Mouse (Mus musculus): Measurements from ENCODE around the gene BC049762. TPM values are rescaled to one million over a fixed set of nuclear protein-coding genes. Genes with fewer than 3 reads are reported as not detected.

Gene BC049762
- polyA plus RNA-seq, 1 experiment from 2014 or later = 0.48 TPM

DNA sequence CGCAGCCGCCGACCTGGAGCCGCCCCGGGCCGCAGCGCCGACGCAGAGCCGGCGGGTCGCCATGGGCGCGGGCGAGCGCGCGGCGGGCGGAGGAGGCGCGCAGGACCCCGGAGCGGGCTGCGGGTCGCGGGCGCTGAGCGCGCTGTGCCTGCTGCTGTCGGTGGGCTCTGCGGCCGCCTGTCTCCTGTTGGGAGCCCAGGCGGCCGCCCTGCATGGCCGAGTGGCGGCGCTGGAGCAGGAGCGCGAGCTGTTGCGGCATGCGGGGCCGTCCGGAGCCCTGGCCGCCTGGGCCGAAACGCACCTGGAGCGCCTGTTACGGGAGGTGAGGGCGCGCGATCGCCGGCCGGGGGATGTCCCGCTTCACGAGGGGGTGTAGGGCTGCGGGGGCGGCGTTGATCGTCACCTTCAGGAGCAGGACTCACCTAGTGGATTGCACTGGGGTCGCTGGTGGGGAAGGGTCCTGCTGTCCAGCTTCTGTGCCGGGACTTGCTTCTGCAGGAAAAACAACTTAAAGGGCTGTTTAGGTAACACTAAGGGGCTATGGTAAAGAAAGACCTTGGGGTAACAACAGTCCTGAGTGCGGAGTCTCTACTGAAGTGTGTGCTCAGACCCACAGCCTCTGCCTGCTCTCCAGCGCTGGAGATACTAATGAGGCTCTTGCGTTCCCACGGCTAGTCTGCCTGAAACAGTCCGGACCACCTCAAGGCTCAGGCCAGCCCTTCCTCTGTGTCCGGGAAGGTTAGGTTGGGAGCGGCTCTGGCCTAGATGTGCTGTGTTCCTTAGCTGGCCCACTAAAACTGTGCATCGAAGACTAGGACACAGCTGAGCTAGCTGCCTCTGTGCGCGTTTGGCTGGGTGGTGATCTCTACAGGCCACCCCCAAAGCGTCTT lies 27.5 kb upstream of the BC049762 start:
- peak overlapping the region; percentile 61 for H3K4me3 ChIP-seq (ENCODE audit: low read depth, low read length)
- H3K4me1 ChIP-seq (ENCODE audit: control insufficient read depth, insufficient read depth, low read length) = peaks cover 9% of the 10 kb centered on the region; the same call in 1 of the 2 replicates

DNA sequence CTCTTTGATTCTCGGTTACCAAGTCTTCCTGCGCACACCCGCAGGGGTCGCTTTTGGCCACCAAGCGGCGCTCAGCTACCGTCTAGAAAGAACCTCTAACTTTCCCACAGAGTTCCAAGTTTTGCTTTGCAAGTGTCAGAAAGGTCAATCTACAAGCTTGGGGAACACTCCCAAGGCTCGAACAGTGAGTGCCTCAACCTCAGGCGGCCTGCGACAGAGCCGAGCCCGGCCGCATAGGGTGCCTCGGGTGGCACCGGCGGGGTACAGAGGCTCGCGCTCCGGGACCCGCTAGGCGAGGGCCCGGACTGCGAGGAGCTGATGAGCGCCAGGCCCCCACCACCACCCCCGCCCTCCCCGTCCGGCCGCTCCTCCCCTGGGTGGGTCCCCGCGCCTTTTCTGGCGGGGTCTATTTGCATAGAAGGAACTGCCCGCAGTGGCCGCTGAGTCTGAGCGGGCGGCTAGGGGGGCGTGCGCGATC lies 26.8 kb upstream of the BC049762 start, which contains the start of gene Col23a1:
Gene Col23a1, plus strand, starts transcription at position 357 of the 478 bp plus-strand sequence.
- Histone ChIP-seq H3K27me3 (ENCODE audit: control insufficient read depth, insufficient read depth, low read length) (no peaks in the 10 kb centered on the region), H3K9ac (replicated peaks; ENCODE audit: low read depth, low read length) (peak within 1 kb of the TSS; percentile 68), H3K36me3 (ENCODE audit: control insufficient read depth, insufficient read depth, low read length) (0 out of 2 replicates have a peak, but pooled peaks cover 4% of the 10 kb centered on the region), H3K4me3 (ENCODE audit: low read depth, low read length) (peak within 1 kb of the TSS; percentile 61), H3K9me3 (ENCODE audit: control insufficient read depth, low read depth, low read length) (no peaks in the 10 kb centered on the region), H3K4me2 (replicated peaks; ENCODE audit: low read depth, low read length) (peak within 1 kb of the TSS; percentile 72), H3K27ac (ENCODE audit: low read length) (peak within 1 kb of the TSS; percentile 75), H3K4me1 (ENCODE audit: control insufficient read depth, insufficient read depth, low read length) (peaks cover 9% of the 10 kb centered on the region; the same call in 1 of the 2 replicates)
- WGBS = under 1% methylated on average over 37 of the region's 38 CpGs
- peak; percentile 92 for ATAC-seq (ENCODE audit: insufficient number of reproducible peaks, insufficient read depth, low FRiP score, low read depth)

More for the DNA sequence above, 27.5 kb upstream of the BC049762 start:
- peak overlapping the region; percentile 75 for H3K27ac ChIP-seq (ENCODE audit: low read length)
- peak overlapping the region; percentile 68 for H3K9ac ChIP-seq (replicated peaks; ENCODE audit: low read depth, low read length)
- H3K27me3 ChIP-seq (ENCODE audit: control insufficient read depth, insufficient read depth, low read length) = no peaks in the 10 kb centered on the region
- H3K9me3 ChIP-seq (ENCODE audit: control insufficient read depth, low read depth, low read length) = no peaks in the 10 kb centered on the region
- 1% methylated on average over 70 of the region's 74 CpGs for WGBS
- peak overlapping the region; percentile 72 for H3K4me2 ChIP-seq (replicated peaks; ENCODE audit: low read depth, low read length)
- no peaks in the 10 kb centered on the region for H3K36me3 ChIP-seq (ENCODE audit: control insufficient read depth, insufficient read depth, low read length)
- ATAC-seq (ENCODE audit: insufficient number of reproducible peaks, insufficient read depth, low FRiP score, low read depth) = peak; percentile 59

DNA sequence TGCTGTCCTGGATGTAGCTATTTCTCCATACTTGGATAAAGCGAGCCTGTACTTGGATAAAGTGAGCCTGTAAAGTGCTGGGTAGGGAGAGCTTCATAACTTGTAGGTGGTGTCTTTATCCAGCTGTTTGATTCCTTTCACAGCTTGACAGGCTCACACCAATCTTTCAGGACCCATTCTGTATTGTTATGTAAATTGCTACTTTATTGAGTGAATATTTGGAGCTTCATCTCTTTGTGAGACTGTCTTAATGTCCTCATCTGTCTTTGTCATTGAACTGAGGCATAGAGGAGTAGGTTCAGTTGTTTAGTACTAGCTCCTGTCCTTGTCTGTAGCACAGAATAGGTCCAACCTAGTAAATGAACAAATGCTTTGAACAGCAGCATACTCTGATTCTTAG lies 11.6 kb upstream of the BC049762 start:
- 87% methylated on average over 1 of the region's 1 CpGs for WGBS
- ATAC-seq (ENCODE audit: insufficient number of reproducible peaks, insufficient read depth, low FRiP score, low read depth) = no peak
- Histone ChIP-seq H3K27me3 (ENCODE audit: control insufficient read depth, insufficient read depth, low read length) (no peaks in the 10 kb centered on the region), H3K36me3 (ENCODE audit: control insufficient read depth, insufficient read depth, low read length) (peaks cover 61% of the 10 kb centered on the region), H3K4me3 (ENCODE audit: low read depth, low read length) (no peak overlapping the region), H3K9ac (replicated peaks; ENCODE audit: low read depth, low read length) (no peak overlapping the region), H3K4me1 (ENCODE audit: control insufficient read depth, insufficient read depth, low read length) (no peaks in the 10 kb centered on the region), H3K27ac (ENCODE audit: low read length) (no peak overlapping the region), H3K9me3 (ENCODE audit: control insufficient read depth, low read depth, low read length) (no peaks in the 10 kb centered on the region), H3K4me2 (replicated peaks; ENCODE audit: low read depth, low read length) (no peak overlapping the region)

DNA sequence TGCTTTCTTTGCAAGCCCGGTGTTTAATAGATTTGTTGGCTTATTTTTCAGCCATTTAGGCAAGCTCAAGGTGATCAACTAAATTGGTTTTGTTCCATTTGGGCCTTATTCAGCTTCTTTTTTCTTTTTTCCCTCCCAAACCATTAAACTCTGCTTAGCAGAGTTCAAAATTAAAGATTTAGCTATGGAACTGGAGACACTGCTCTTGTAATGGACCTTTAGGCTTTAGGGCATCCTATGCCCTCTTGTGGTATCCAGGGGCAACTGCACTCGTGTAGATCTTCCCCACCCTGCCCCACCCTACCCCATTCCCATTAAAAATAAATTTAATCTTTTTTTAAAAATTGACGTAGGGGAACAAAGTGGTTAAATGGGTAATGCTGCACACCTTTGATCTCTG lies 2.5 kb upstream of the BC049762 start:
- peaks cover 15% of the 10 kb centered on the region for H3K36me3 ChIP-seq (ENCODE audit: control insufficient read depth, insufficient read depth, low read length)
- ATAC-seq (ENCODE audit: insufficient number of reproducible peaks, insufficient read depth, low FRiP score, low read depth) = no peak
- 50% methylated on average over 3 of the region's 3 CpGs for WGBS

DNA sequence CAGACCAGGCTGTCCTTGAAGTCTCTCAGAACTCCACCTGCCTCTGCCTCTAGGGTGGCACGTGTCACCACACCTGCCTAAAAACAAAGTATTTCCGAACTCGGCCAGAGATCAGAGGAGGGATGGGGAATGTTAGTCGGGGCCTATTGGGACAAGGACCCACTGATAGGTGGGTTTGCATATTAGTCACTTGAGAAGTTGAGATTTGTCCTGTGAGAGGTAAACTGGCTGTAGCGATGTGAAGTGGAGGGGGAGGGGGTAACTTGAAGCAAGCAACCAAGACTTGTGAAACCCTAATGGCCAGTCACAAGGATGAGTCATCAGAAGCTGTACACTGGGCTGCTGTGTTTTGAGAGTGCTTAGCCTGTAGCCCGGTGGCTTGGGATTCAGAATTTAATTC lies 1.5 kb upstream of the BC049762 start:
- WGBS = 12% methylated on average over 6 of the region's 6 CpGs
- Histone ChIP-seq H3K9me3 (ENCODE audit: control insufficient read depth, low read depth, low read length) (no peaks in the 10 kb centered on the region), H3K27me3 (ENCODE audit: control insufficient read depth, insufficient read depth, low read length) (no peaks in the 10 kb centered on the region), H3K4me1 (ENCODE audit: control insufficient read depth, insufficient read depth, low read length) (peaks cover 7% of the 10 kb centered on the region; the same call in 1 of the 2 replicates), H3K27ac (ENCODE audit: low read length) (no peak overlapping the region), H3K4me2 (replicated peaks; ENCODE audit: low read depth, low read length) (peak overlapping the region; percentile 52), H3K9ac (replicated peaks; ENCODE audit: low read depth, low read length) (no peak overlapping the region), H3K4me3 (ENCODE audit: low read depth, low read length) (peak overlapping the region; percentile 96), H3K36me3 (ENCODE audit: control insufficient read depth, insufficient read depth, low read length) (peaks cover 10% of the 10 kb centered on the region)
- ATAC-seq (ENCODE audit: insufficient number of reproducible peaks, insufficient read depth, low FRiP score, low read depth) = no peak

More for the DNA sequence above, 2.5 kb upstream of the BC049762 start:
- H3K9ac ChIP-seq (replicated peaks; ENCODE audit: low read depth, low read length) = no peak overlapping the region
- H3K9me3 ChIP-seq (ENCODE audit: control insufficient read depth, low read depth, low read length) = no peaks in the 10 kb centered on the region
- peak overlapping the region; percentile 96; the same call in 1 of the 2 replicates for H3K4me3 ChIP-seq (ENCODE audit: low read depth, low read length)
- peaks cover 7% of the 10 kb centered on the region; the same call in 1 of the 2 replicates for H3K4me1 ChIP-seq (ENCODE audit: control insufficient read depth, insufficient read depth, low read length)
- H3K27ac ChIP-seq (ENCODE audit: low read length) = no peak overlapping the region
- H3K27me3 ChIP-seq (ENCODE audit: control insufficient read depth, insufficient read depth, low read length) = no peaks in the 10 kb centered on the region
- peak overlapping the region; percentile 52 for H3K4me2 ChIP-seq (replicated peaks; ENCODE audit: low read depth, low read length)

DNA sequence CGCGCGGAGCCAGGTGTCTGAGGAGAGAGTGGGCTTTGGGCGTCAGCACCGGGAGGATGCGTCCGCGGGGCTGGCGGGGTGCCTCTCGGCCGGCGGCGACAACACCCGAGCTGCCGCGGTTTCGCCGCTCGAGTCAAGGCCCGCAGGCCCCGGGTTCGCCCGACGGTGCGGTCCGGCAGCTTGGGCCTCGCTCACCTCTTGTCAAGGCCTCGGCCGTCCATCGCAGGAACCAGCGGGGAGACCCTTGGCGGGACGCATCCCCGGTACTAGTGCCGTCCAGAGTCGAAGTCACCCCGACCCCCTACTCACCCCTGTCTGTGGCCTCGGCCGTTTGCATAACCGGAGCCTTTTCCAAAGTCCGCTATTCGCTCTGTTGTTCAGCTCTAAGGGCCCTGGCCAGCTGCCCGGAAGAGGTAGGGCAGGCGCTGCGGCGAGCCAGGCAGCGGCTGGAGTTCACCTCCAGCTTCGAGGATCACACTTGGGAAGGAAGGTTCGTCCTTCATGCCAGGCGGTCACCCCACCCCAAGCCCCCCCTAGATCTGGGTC lies 513 bp upstream of the BC049762 start:
- Histone ChIP-seq H3K36me3 (ENCODE audit: control insufficient read depth, insufficient read depth, low read length) (peaks cover 10% of the 10 kb centered on the region), H3K27ac (ENCODE audit: low read length) (peak overlapping the region; percentile 90), H3K4me2 (replicated peaks; ENCODE audit: low read depth, low read length) (peak overlapping the region; percentile 52), H3K27me3 (ENCODE audit: control insufficient read depth, insufficient read depth, low read length) (no peaks in the 10 kb centered on the region), H3K4me3 (ENCODE audit: low read depth, low read length) (peak overlapping the region; percentile 96), H3K4me1 (ENCODE audit: control insufficient read depth, insufficient read depth, low read length) (peaks cover 7% of the 10 kb centered on the region; the same call in 1 of the 2 replicates), H3K9ac (replicated peaks; ENCODE audit: low read depth, low read length) (peak overlapping the region; percentile 92), H3K9me3 (ENCODE audit: control insufficient read depth, low read depth, low read length) (no peaks in the 10 kb centered on the region)
- peak; percentile 44; the same call in 1 of the 2 replicates for ATAC-seq (ENCODE audit: insufficient number of reproducible peaks, insufficient read depth, low FRiP score, low read depth)
- WGBS = under 1% methylated on average over 50 of the region's 50 CpGs

DNA sequence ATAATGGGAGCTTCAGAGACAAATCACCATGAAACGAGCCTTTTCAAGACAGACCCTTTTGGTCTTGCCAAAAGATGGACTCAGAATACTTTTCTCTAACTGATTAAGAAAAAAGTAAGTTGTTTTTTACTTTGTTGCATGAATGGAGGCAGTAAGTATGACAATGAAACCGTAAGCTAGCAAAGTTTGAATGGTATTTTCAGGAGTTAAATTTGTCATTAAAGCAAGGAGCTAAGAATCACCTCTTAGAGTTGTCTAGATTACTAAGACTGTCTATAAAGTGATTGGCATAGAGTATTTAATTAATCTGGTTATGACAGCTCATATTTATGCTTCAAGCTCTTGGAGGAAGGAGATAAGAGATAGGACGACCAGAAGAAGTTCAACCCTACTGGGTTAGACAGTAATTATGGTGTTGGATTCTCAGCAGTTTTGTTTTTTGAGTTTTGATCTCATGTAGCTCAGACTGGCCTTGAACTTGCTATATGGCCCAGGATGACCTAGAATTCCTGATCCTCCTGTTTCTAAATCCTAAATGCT lies 1.1 kb downstream of the BC049762 start, which contains the start of gene Clk4:
Gene Clk4, plus strand, starts transcription at position 51 of the 540 bp plus-strand sequence.
- WGBS = 74% methylated on average over 3 of the region's 3 CpGs
- peaks cover 7% of the 10 kb centered on the region; the same call in 1 of the 2 replicates for H3K4me1 ChIP-seq (ENCODE audit: control insufficient read depth, insufficient read depth, low read length)
- peak within 1 kb of the TSS; percentile 92 for H3K9ac ChIP-seq (replicated peaks; ENCODE audit: low read depth, low read length)
- H3K9me3 ChIP-seq (ENCODE audit: control insufficient read depth, low read depth, low read length) = no peaks in the 10 kb centered on the region
- ATAC-seq (ENCODE audit: insufficient number of reproducible peaks, insufficient read depth, low FRiP score, low read depth) = no peak
- peaks cover 1% of the 10 kb centered on the region; the same call in 1 of the 2 replicates for H3K36me3 ChIP-seq (ENCODE audit: control insufficient read depth, insufficient read depth, low read length)
- H3K4me3 ChIP-seq (ENCODE audit: low read depth, low read length) = peak within 1 kb of the TSS; percentile 96
- H3K4me2 ChIP-seq (replicated peaks; ENCODE audit: low read depth, low read length) = peak within 1 kb of the TSS; percentile 86
- no peaks in the 10 kb centered on the region for H3K27me3 ChIP-seq (ENCODE audit: control insufficient read depth, insufficient read depth, low read length)
- peak within 1 kb of the TSS; percentile 90 for H3K27ac ChIP-seq (ENCODE audit: low read length)

DNA sequence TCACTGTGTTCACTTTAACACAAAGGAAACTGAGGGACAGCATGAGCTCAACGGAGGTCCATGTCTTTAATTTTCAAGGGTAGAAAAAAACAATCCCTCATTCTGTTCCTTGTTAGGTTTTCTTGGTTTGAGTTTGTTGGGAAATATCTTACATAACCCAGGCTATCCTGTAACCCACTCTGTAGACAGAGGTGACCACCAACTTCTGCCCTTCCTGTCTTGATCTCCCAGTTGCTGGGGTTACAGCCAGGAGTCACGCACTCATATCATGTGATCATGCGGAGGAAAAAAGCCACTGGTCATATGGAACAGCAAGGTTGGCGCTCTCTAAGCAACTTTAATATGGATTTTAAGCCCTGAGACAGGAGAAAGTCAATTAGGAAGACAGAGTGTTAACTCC lies 5.8 kb downstream of the BC049762 start:
- WGBS = 88% methylated on average over 4 of the region's 4 CpGs
- H3K4me3 ChIP-seq (ENCODE audit: low read depth, low read length) = no peak overlapping the region
- no peak for ATAC-seq (ENCODE audit: insufficient number of reproducible peaks, insufficient read depth, low FRiP score, low read depth)

More for the DNA sequence above, 5.8 kb downstream of the BC049762 start:
- no peak overlapping the region for H3K27ac ChIP-seq (ENCODE audit: low read length)
- no peaks in the 10 kb centered on the region for H3K36me3 ChIP-seq (ENCODE audit: control insufficient read depth, insufficient read depth, low read length)
- no peak overlapping the region for H3K4me2 ChIP-seq (replicated peaks; ENCODE audit: low read depth, low read length)
- H3K9me3 ChIP-seq (ENCODE audit: control insufficient read depth, low read depth, low read length) = no peaks in the 10 kb centered on the region
- H3K4me1 ChIP-seq (ENCODE audit: control insufficient read depth, insufficient read depth, low read length) = no peaks in the 10 kb centered on the region
- H3K27me3 ChIP-seq (ENCODE audit: control insufficient read depth, insufficient read depth, low read length) = no peaks in the 10 kb centered on the region
- no peak overlapping the region for H3K9ac ChIP-seq (replicated peaks; ENCODE audit: low read depth, low read length)
